Mouse (Mus musculus): ENCODE data around the gene Ppil1.

Gene Ppil1

GRCm38 (mm10) chr17:29263840-29264633 is at the start of gene Ppil1:
Gene Ppil1 (minus strand): TSS chr17:29264186.
- peak; percentile 79 for DNase-seq

GRCm38 (mm10) chr17:29313300-29313699 is 49.3 kb upstream of the Ppil1 start:
- DNase-seq, result no peak

GRCm38 (mm10) chr17:29312082-29312481 is 48.1 kb upstream of the Ppil1 start:
- no peak for DNase-seq

- no peak for DNase-seq
Observed at GRCm38 (mm10) chr17:29311602-29312001, 47.6 kb upstream of the Ppil1 start.

- DNase-seq, result no peak
Observed at GRCm38 (mm10) chr17:29310056-29310623, 46.2 kb upstream of the Ppil1 start.

GRCm38 (mm10) chr17:29305871-29306270 is 41.9 kb upstream of the Ppil1 start:
- no peak for DNase-seq

GRCm38 (mm10) chr17:29305058-29305806 is 41.2 kb upstream of the Ppil1 start:
- DNase-seq, result no peak

- no peak for DNase-seq
Observed at GRCm38 (mm10) chr17:29304376-29305057, 40.5 kb upstream of the Ppil1 start.

GRCm38 (mm10) chr17:29303856-29304255 is 39.9 kb upstream of the Ppil1 start:
- DNase-seq, result no peak

- no peak for DNase-seq
Observed at GRCm38 (mm10) chr17:29303087-29303486, 39.1 kb upstream of the Ppil1 start.

- no peak for DNase-seq
Observed at GRCm38 (mm10) chr17:29302149-29302548, 38.2 kb upstream of the Ppil1 start.

GRCm38 (mm10) chr17:29301421-29301820 is 37.4 kb upstream of the Ppil1 start:
- no peak for DNase-seq

- DNase-seq, result no peak
Observed at GRCm38 (mm10) chr17:29300926-29301325, 36.9 kb upstream of the Ppil1 start.

GRCm38 (mm10) chr17:29299282-29299681 is 35.3 kb upstream of the Ppil1 start:
- no peak for DNase-seq

GRCm38 (mm10) chr17:29297813-29298212 is 33.8 kb upstream of the Ppil1 start:
- no peak for DNase-seq

- DNase-seq, result no peak
Observed at GRCm38 (mm10) chr17:29297321-29297720, 33.3 kb upstream of the Ppil1 start.

- DNase-seq, result no peak
Observed at GRCm38 (mm10) chr17:29295835-29296234, 31.8 kb upstream of the Ppil1 start.

- DNase-seq, result peak; percentile 60
Observed at GRCm38 (mm10) chr17:29293807-29294605, 30.0 kb upstream of the Ppil1 start.

- DNase-seq, result no peak
Observed at GRCm38 (mm10) chr17:29292996-29293395, 29.0 kb upstream of the Ppil1 start.

GRCm38 (mm10) chr17:29291793-29292192 is 27.8 kb upstream of the Ppil1 start:
- no peak for DNase-seq

- DNase-seq, result no peak
Observed at GRCm38 (mm10) chr17:29282216-29282952, 18.4 kb upstream of the Ppil1 start.

- no peak for DNase-seq
Observed at GRCm38 (mm10) chr17:29281541-29281940, 17.6 kb upstream of the Ppil1 start.

Measured in kidney, adult 11 months (tissue).